Mouse (Mus musculus) megakaryocyte, embryonic 14.5 days (primary cell): ENCODE measurements at regions not wholly inside any gene's neighbourhood (a gene's known extent, or its start where the extent isn't known, plus 50 kb on each side); places are given as distances from the start of the nearest gene placed in this dataset.

Source experiments
- FLI1 ChIP-seq: IDR thresholded peaks from 2 replicates; pipeline ENCODE4 v1.6.1; 2012; ENCODE audit warnings: low read length, inconsistent platforms, mixed read lengths
- GATA1 ChIP-seq: IDR thresholded peaks from 3 replicates; pipeline ENCODE4 v1.6.1; 2012; ENCODE audit warnings: mixed read lengths, low read length, inconsistent platforms, borderline replicate concordance

DNA sequence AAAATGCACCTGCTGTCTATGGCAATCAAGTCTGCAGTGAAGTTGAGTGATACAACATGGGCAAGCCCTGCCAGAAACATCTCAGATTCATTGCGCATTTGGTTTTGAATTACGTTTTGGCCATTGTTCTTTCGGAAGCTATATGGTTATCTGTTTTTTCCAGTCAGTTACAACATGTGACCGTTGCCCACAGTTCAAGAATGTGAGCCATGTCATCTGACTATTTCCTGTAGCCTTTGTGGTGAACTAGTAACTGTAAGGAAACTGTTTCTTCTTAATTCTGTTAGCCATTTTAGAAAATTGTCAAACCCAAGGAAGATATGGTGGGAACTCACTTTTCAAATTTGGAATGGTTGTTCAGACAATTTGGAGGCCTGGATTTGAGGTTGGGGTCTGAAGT lies 119.4 kb downstream of the H60c start:
- TF ChIP-seq GATA1 (no peak), FLI1 (no peak)
